Mouse (Mus musculus) cerebellum, postnatal 10 days (tissue): ENCODE measurements around the gene Hist1h1c.
"Not testable (repeated sequence)": the region's sequence is repeated elsewhere in the genome, so short reads cannot be mapped to it uniquely, and the experiment has no call there.

Experiments used
- DNase-seq, 2 experiments: peaks; one replicate each; pipeline ENCODE4 v3.0.0; 2021; ENCODE audit warnings: mixed read lengths in 2 of 2

Hist1h1c gene

GRCm38 (mm10) chr13:23717176-23717575 lies 21.4 kb upstream of the Hist1h1c start:
- no peak for DNase-seq

DNA sequence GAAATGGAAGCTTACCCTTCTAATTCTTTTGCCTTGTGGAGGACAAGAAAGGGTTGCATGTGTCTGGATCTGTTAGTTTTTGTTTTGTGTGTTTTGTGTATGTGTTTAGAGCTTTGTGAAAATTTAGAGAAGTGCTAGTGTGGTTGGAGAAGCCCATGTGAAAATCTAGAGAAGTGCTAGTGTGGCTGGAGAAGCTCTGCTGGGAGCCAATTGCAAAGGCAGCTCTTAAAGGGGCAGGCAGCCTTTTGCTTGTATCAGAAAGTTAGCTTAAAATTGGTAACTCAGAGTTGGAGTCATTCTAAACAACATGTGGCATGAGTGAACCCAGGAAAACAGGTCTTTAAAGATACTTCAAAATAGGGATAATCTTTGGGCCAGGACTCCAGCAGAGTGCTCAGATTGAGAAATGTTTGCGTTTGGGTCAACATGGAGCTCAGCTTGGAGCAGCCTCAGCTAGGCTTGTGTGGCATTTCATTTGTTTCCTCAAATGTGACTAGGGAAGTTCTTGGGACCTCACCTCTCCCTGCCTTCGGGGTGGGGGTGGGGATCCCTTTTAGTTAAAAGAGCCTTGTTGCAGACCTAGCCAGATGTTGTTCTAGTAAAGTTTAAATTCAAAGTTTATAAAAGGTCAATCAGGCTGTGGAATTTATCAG lies 20.9 kb upstream of the Hist1h1c start:
- DNase-seq: not testable (repeated sequence)

DNA sequence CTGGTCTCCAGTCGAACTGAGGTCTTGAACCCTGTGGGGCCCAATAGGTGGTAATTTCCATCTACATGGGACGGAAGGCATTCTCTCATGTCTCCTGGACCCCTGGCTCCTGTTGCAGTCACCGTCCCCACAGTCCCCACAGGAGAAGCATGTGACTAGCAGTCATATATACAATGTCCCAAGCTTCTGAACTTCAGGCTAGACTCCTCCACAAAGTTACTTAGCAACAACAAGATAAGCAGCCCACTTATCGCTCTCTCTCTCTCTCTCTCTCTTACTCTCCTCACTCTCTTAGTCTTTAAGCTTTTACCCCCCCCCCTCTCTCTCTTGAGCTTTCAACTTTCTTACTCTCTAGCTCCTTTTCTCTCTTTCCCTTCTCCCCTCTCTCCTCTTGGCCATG lies 14.4 kb upstream of the Hist1h1c start:
- no peak for DNase-seq

- DNase-seq: no peak
Measured at GRCm38 (mm10) chr13:23725213-23725612, 13.4 kb upstream of the Hist1h1c start.

GRCm38 (mm10) chr13:23728472-23729191 lies 10.0 kb upstream of the Hist1h1c start:
- no peak for DNase-seq

DNA sequence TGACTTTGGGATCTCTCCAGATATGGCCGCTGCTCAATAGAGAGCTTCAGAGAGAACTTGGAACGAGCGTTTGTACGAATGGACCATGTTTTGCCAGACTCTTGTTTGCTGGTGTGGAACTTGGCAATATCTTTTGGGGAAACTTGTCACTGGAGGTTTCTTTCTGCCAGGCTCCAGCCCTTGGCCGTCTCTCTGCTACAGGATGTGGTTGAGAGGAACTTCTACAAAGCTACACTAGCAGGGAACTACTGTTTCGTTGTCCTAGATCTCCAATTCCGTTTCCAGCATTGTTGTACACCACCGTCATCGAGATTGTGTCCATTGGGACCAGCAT lies 9.4 kb upstream of the Hist1h1c start:
- no peak for DNase-seq

- DNase-seq: no peak
Measured at GRCm38 (mm10) chr13:23729706-23730105, 8.9 kb upstream of the Hist1h1c start.

DNA sequence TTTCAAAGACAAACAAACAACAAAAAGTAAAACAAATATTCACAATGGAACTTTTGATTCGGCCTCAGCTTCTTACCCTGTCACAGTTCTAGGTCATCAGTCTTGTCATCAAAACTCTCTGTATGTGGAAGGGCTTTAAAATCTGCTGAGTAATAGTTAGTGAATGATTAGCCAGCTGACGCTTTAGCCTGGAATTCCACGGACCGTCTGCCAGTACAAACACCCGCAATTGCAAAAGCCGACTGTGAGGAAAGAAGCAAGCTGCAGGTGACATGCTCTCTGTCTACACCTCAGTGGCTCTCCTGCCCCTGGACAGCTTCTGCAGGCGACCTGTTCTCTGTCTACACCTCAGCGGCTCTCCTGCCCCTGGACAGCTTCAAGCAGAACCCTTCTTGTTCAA lies 8.1 kb upstream of the Hist1h1c start:
- no peak for DNase-seq

GRCm38 (mm10) chr13:23732156-23732804 lies 6.3 kb upstream of the Hist1h1c start:
- peak; percentile 42 to 61 for DNase-seq

GRCm38 (mm10) chr13:23737091-23737490 lies 1.5 kb upstream of the Hist1h1c start:
- DNase-seq: no peak

DNA sequence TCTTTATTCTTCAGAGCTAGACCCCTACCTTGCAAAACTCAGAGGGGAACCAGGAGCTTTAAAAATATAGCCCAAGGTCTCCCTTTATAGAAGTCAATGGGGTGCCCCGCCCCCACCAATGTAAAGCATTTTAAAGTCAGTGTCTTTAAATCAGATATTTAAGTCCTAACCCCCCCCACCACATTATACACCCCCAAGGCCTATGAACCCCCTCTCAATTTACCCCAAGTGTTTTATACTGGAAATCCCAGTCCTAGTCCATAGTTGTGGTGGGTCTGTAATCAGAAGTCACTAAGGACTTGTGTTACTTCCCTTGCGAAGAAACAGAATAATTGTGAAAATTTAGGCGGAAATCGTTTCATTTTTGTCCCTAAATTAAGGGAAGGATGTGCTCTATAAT lies 567 bp upstream of the Hist1h1c start:
- DNase-seq: peak; percentile 26 to 48

DNA sequence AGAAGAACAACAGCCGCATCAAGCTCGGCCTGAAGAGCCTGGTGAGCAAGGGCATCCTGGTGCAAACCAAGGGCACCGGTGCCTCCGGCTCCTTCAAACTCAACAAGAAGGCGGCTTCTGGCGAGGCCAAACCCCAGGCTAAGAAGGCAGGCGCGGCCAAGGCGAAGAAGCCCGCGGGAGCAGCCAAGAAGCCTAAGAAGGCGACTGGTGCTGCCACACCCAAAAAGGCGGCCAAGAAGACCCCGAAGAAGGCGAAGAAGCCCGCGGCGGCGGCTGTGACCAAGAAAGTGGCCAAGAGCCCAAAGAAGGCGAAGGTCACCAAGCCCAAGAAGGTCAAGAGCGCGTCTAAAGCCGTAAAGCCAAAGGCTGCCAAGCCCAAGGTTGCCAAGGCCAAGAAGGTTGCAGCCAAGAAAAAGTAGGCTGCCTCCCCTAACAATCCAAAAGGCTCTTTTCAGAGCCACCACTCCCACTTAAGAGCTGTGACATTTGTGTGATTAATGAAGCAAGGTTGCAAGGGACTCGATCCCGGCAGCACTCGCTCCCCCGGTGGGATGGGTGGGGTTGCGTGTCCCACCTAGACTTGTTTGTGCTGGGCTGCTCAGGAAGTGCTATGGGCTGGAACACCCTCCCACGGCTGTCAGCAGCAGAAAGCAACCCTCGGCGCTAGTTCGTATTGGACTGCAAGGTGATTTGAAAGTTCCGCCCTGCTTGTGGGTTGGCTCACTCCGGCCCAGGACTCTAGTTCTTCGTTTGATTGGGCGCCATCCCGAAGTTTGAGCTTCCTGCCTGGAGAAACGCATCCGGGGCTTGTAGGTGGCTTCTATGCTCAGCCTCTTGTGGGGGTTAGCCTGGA lies 687 bp downstream of the Hist1h1c start:
- peak; percentile 90 to 93 for DNase-seq

- DNase-seq: no peak
Measured at GRCm38 (mm10) chr13:23739922-23740252, 1.3 kb downstream of the Hist1h1c start.

- DNase-seq: no peak
Measured at GRCm38 (mm10) chr13:23740256-23740840, 1.7 kb downstream of the Hist1h1c start.

- no peak for DNase-seq
Measured at GRCm38 (mm10) chr13:23740910-23741309, 2.3 kb downstream of the Hist1h1c start.

- DNase-seq: no peak
Measured at GRCm38 (mm10) chr13:23742007-23742406, 3.4 kb downstream of the Hist1h1c start.

GRCm38 (mm10) chr13:23743215-23743614 lies 4.6 kb downstream of the Hist1h1c start:
- no peak for DNase-seq

GRCm38 (mm10) chr13:23743963-23744362 lies 5.4 kb downstream of the Hist1h1c start:
- no peak for DNase-seq

GRCm38 (mm10) chr13:23744421-23745380 lies 6.1 kb downstream of the Hist1h1c start:
- no peak for DNase-seq

DNA sequence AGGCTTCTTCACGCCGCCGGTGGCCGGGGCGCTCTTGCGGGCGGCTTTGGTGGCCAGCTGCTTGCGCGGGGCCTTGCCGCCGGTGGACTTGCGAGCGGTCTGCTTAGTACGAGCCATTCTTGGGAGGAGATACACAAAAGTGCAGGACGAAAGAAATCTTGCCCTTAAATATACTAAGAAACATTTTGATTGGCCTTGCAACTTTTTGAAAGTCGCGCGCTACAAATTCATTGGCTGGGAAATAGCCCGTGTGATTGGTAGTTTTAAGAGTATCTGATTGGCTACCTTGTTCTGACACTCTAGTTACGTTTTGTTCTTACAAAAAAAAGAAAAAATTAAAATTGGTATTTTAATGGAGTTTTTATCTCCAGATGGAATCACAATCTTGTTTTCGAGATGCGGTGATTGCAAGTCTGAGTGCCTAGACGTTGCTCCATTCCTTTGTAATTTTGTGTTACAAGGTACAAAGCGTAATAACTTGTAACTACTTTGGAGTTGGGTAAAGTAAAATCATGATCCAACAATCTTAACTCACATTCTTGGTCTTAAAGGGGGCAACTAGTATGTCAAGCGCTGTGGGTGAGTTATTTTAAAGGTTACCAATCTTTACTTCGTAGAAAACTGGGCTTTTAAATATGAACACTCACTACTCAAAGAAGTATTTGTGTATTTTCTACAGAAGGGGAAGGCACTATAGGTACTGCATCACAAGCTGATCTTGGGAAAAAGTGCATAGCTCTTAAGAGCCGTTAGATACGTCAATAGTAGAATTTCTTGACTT lies 7.0 kb downstream of the Hist1h1c start, which contains the start of gene Hist1h3c:
Gene Hist1h3c, minus strand, starts transcription at position 222 of the 781 bp plus-strand sequence.
- DNase-seq: peak; percentile 92
